Mouse (Mus musculus) MEL (cell line): ENCODE results near the gene Zfp683. TPM values are rescaled to one million over a fixed set of nuclear protein-coding genes. Genes with fewer than 3 reads are reported as not detected.

Source experiments
- DNase-seq: peaks from one replicate; pipeline ENCODE4 v3.0.0; 2011; ENCODE audit warnings: low read depth, low spot score
- H3K27ac ChIP-seq: 2 replicates; pipeline ENCODE4 v1.5.1; 2012; ENCODE audit warnings: low read depth, mild to moderate bottlenecking, control low read depth, low read length, moderate library complexity; ENCODE audit not compliant: control insufficient read depth
- H3K27me3 ChIP-seq, 2 experiments: fragments of 150-350 bp in 1 of 2; sonication (generic) in 1 of 2; 2 replicates each; pipeline ENCODE4 v1.6.1; 2012; ENCODE audit warnings: low read length in 2 of 2, mild to moderate bottlenecking in 2 of 2, improper control_type of control experiment in 1 of 2, moderate library complexity in 1 of 2; ENCODE audit not compliant: insufficient read depth in 2 of 2, control insufficient read depth in 1 of 2
- H3K36me3 ChIP-seq, 2 experiments: 2 replicates each; pipeline ENCODE4 v1.6.1; 2012 to 2014; ENCODE audit warnings: low read length in 2 of 2, improper control_type of control experiment in 1 of 2, inconsistent platforms in 1 of 2, mild to moderate bottlenecking in 1 of 2; ENCODE audit not compliant: insufficient read depth in 2 of 2, control insufficient read depth in 1 of 2
- H3K4me1 ChIP-seq, 2 experiments: fragments of 150-350 bp in 1 of 2; sonication (generic) in 1 of 2; 2 replicates each; pipeline ENCODE4 v1.6.1; 2012; ENCODE audit warnings: low read length in 2 of 2, improper control_type of control experiment in 1 of 2, mild to moderate bottlenecking in 1 of 2; ENCODE audit not compliant: insufficient read depth in 2 of 2, control insufficient read depth in 1 of 2
- H3K4me3 ChIP-seq, 2 experiments: fragments of 150-350 bp in 1 of 2; sonication (generic) in 1 of 2; 2 replicates each; pipeline ENCODE4 v1.5.1; 2012; ENCODE audit warnings: low read depth in 2 of 2, low read length in 2 of 2, mild to moderate bottlenecking in 2 of 2, moderate library complexity in 2 of 2, control low read depth in 1 of 2, improper control_type of control experiment in 1 of 2; ENCODE audit not compliant: control insufficient read depth in 1 of 2, insufficient read depth in 1 of 2
- H3K79me2 ChIP-seq: 2 replicates; pipeline ENCODE4 v1.6.1; 2012; ENCODE audit warnings: mild to moderate bottlenecking, low read length, moderate library complexity; ENCODE audit not compliant: control insufficient read depth, poor library complexity, insufficient read depth
- H3K9ac ChIP-seq: 2 replicates; pipeline ENCODE4 v1.6.1; 2012; ENCODE audit warnings: low read depth, mild to moderate bottlenecking, control low read depth, low read length, moderate library complexity; ENCODE audit not compliant: control insufficient read depth, poor library complexity, severe bottlenecking
- H3K9me3 ChIP-seq: fragments of 150-350 bp; sonication (generic); replicated peaks from 2 replicates; pipeline ENCODE4 v1.6.1; 2012; ENCODE audit warnings: mild to moderate bottlenecking, low read length, improper control_type of control experiment, moderate library complexity; ENCODE audit not compliant: insufficient read depth
- BHLHE40 ChIP-seq: IDR thresholded peaks from 2 replicates; pipeline ENCODE4 v1.6.1; 2012; ENCODE audit warnings: low read depth, mild to moderate bottlenecking, inconsistent platforms, low read length, improper control_type of control experiment, borderline replicate concordance
- CHD1 ChIP-seq: IDR thresholded peaks from 2 replicates; pipeline ENCODE4 v1.6.1; 2012; ENCODE audit warnings: low read depth, mild to moderate bottlenecking, inconsistent platforms, low read length, improper control_type of control experiment
- EP300 ChIP-seq, 2 experiments: IDR thresholded peaks; 2 replicates each; pipeline ENCODE4 v1.6.1; 2011; ENCODE audit warnings: improper control_type of control experiment in 2 of 2, low read length in 2 of 2, low read depth in 1 of 2, mild to moderate bottlenecking in 1 of 2
- ETS1 ChIP-seq: IDR thresholded peaks from 2 replicates; pipeline ENCODE4 v1.6.1; 2012; ENCODE audit warnings: low read depth, mild to moderate bottlenecking, inconsistent platforms, low read length, improper control_type of control experiment, moderate library complexity
- GATA1 ChIP-seq: IDR thresholded peaks from 2 replicates; pipeline ENCODE4 v1.6.1; 2011; ENCODE audit warnings: low read depth, low read length, improper control_type of control experiment
- JUND ChIP-seq: IDR thresholded peaks from 2 replicates; pipeline ENCODE4 v1.6.1; 2011; ENCODE audit warnings: low read depth, mild to moderate bottlenecking, improper control_type of control experiment, low read length
- KAT2A ChIP-seq: conservative IDR thresholded peaks from 2 replicates; pipeline ENCODE4 v1.6.1; 2012; ENCODE audit warnings: low read depth, low read length, improper control_type of control experiment, inconsistent platforms
- MAFK ChIP-seq: IDR thresholded peaks from 2 replicates; pipeline ENCODE4 v1.6.1; 2011; ENCODE audit warnings: low read depth, mild to moderate bottlenecking, low read length, improper control_type of control experiment, borderline replicate concordance
- MAZ ChIP-seq: IDR thresholded peaks from 2 replicates; pipeline ENCODE4 v1.6.1; 2012; ENCODE audit warnings: low read depth, mild to moderate bottlenecking, inconsistent platforms, low read length, improper control_type of control experiment
- MYC ChIP-seq: IDR thresholded peaks from 2 replicates; pipeline ENCODE4 v1.6.1; 2011; ENCODE audit warnings: low read depth, mild to moderate bottlenecking, low read length, improper control_type of control experiment, moderate library complexity
- NRF1 ChIP-seq: IDR thresholded peaks from 2 replicates; pipeline ENCODE4 v1.6.1; 2014; ENCODE audit warnings: low read depth, mild to moderate bottlenecking, inconsistent platforms, low read length, improper control_type of control experiment, moderate library complexity; ENCODE audit not compliant: poor library complexity, insufficient read depth, severe bottlenecking
- SMC3 ChIP-seq: IDR thresholded peaks from 2 replicates; pipeline ENCODE4 v1.6.1; 2011; ENCODE audit warnings: low read depth, low read length, improper control_type of control experiment
- TAL1 ChIP-seq: IDR thresholded peaks from 2 replicates; pipeline ENCODE4 v1.6.1; 2012; ENCODE audit warnings: mild to moderate bottlenecking, inconsistent platforms, low read length, moderate library complexity, mixed read lengths
- TBP ChIP-seq: IDR thresholded peaks from 2 replicates; pipeline ENCODE4 v1.8.0; 2011; ENCODE audit warnings: low read depth, low read length, improper control_type of control experiment
- TCF12 ChIP-seq: IDR thresholded peaks from 2 replicates; pipeline ENCODE4 v1.6.1; 2014; ENCODE audit warnings: low read depth, mild to moderate bottlenecking, inconsistent platforms, low read length, improper control_type of control experiment, moderate library complexity
- USF1 ChIP-seq: IDR thresholded peaks from 2 replicates; pipeline ENCODE4 v1.6.1; 2014; ENCODE audit warnings: low read depth, mild to moderate bottlenecking, inconsistent platforms, low read length, improper control_type of control experiment, moderate library complexity
- polyA plus RNA-seq, 2 experiments: library from polyadenylated mRNA; stranded (reverse) in 1 of 2; unstranded in 1 of 2; fragments of >175 nt in 1 of 2; fragments of >200 nt in 1 of 2; gene quantifications; 2 replicates each; pipeline versions ENCODE4 v1.2.1 to v1.2.4; 2012; ENCODE audit warnings: low replicate concordance in 2 of 2, low read depth in 1 of 2; ENCODE audit not compliant: insufficient read length in 2 of 2, insufficient read depth in 1 of 2, missing spikeins in 1 of 2
- total RNA-seq: library from RNA; depleted of rRNA; stranded (reverse); fragments of 300-350 nt; gene quantifications from 2 replicates; pipeline ENCODE4 v1.2.3, GENCODE M21; 2012

Zfp683 gene
- total and polyA plus RNA-seq, 3 experiments, result not detected

GRCm38 (mm10) chr4:134067833-134068544 is 14.4 kb downstream of the Zfp683 start:
- Histone ChIP-seq H3K9ac (no peak overlapping the region), H3K27me3 (peaks cover 0 to 1% of the 10 kb centered on the region in 2 experiments; a peak in 2 of 4 replicates), H3K4me3 (no peak overlapping the region), H3K27ac (no peak overlapping the region), H3K4me1 (peaks cover 0 to 6% of the 10 kb centered on the region in 2 experiments; a peak in 3 of 4 replicates), H3K36me3 (no peaks in the 10 kb centered on the region; a peak in 1 of 4 replicates), H3K9me3 (no peaks in the 10 kb centered on the region), H3K79me2 (no peaks in the 10 kb centered on the region)
- DNase-seq, result no peak
- TF ChIP-seq JUND (no peak), KAT2A (no peak), TCF12 (no peak), MAFK (no peak), MAZ (no peak), TAL1 (no peak), USF1 (no peak)

DNA sequence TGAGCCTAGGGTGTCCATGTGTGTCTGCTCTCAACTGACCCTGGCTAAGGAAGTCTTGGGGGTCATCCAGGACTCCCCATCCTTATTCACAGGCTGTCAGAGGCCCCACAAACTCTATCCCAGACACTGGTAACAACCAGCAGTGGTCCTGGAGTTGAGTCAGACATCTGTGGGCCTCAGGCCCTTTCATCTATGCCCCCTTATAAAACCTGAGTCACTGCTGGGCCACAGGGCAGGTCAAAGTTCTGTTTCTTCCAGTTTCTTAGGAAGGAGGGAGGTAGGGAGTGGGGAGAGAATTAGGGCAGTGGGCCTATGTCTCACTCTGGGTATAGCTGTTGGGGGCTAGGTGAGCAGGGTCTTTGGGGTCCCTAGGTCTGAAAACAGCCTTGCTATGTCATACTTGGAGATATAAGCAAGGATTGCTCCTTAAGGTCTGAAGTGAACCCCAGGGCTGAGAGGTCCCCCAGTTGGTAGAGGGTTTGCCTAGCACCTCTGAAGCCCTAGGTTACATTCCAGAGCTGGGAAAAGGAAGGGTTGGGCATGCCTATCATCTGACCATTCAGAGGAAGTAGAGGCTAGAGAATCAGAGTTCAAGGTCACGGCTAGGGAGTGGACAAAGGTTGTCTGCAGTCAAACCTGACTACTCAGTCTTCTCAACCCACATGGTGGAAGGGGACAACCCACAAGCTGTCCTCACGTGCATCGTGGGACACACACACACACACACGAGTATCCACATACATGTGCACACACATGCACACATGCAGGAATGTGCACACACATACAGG is 15.3 kb downstream of the Zfp683 start:
- Histone ChIP-seq H3K27ac (no peak overlapping the region), H3K36me3 (no peaks in the 10 kb centered on the region), H3K9ac (no peak overlapping the region), H3K4me1 (no peaks in the 10 kb centered on the region), H3K27me3 (peaks cover 0 to 1% of the 10 kb centered on the region in 2 experiments; a peak in 2 of 4 replicates), H3K79me2 (no peaks in the 10 kb centered on the region), H3K9me3 (no peaks in the 10 kb centered on the region), H3K4me3 (no peak overlapping the region)
- DNase-seq, result no peak
- TF ChIP-seq CHD1, result no peak
- TF ChIP-seq KAT2A, result no peak
- no peak for TF ChIP-seq USF1
- TF ChIP-seq SMC3, result no peak
- TF ChIP-seq MAFK, result no peak
- no peak for TF ChIP-seq MYC
- TF ChIP-seq GATA1, result no peak
- no peak for TF ChIP-seq NRF1
- TF ChIP-seq ETS1, result no peak
- TF ChIP-seq BHLHE40, result no peak
- TF ChIP-seq TAL1, result no peak
- TF ChIP-seq EP300 (IDR thresholded peaks at IDR 0.05; ENCODE audit: low read depth in 1 of 2, low read length in 2 of 2), result no peak
- TF ChIP-seq TBP, result no peak
